Mouse (Mus musculus): Measurements from ENCODE around the gene Gulp1. TPM values are rescaled to one million over a fixed set of nuclear protein-coding genes. Genes with fewer than 3 reads are reported as not detected.

Gene Gulp1
- polyA plus RNA-seq, 1 experiment: 0.97 TPM

DNA sequence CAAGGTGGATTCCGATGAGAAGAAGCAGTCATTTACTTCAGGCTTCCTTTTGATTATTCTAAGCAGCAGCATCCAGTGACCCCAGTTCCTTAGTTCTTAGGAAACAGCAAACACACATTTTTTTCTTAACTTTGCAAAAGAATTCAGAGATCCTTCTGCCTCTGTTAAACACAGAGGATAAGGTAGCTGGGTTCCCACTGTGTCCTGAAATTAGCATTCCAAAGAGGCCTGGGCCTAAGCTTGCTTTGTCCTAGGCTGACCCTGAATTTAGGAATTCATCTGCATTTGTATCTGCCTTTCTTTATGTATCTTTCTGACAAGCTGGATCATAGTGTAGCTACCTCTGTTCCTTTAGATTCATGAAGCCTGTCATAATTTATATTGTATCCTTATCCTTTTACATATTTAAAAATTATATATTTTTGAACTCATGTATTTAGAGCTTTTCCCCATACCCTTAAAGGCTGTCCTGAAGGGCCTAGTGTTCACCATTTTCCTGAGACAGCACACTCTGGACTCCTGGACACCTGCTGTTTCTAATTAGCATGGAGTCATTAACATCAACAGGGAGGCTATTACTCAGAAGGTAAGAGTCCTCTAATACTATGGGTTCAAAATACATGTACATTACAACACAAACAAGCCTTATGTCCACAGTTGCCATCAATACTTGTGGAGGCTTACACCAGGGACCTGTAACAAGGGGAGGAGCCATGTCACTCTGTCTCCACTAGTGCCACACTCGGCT is 62.2 kb downstream of the Gulp1 start:
- DNase-seq: no peak
- H3K36me3 ChIP-seq (ENCODE audit: control insufficient read depth, insufficient read depth, low read length): no peaks in the 10 kb centered on the region
- H3K4me3 ChIP-seq (ENCODE audit: control insufficient read depth, insufficient read depth, low read length): no peak overlapping the region
- H3K4me1 ChIP-seq (replicated peaks; ENCODE audit: control insufficient read depth, insufficient read depth, low read length): no peaks in the 10 kb centered on the region
- TF ChIP-seq CTCF (IDR thresholded peaks at IDR 0.05; ENCODE audit: borderline replicate concordance, control insufficient read depth, extremely low read depth, insufficient read depth, low read length, poor library complexity) (no peak), POLR2A (IDR thresholded peaks at IDR 0.05; ENCODE audit: control insufficient read depth, extremely low read depth, insufficient read depth, low read length, poor library complexity) (no peak)
- 82% methylated on average over 2 of the region's 2 CpGs for WGBS
- no peak overlapping the region for H3K27ac ChIP-seq (ENCODE audit: control insufficient read depth, insufficient read depth, low read length)
- no peaks in the 10 kb centered on the region for H3K27me3 ChIP-seq (ENCODE audit: control insufficient read depth, insufficient read depth, low read length)

DNA sequence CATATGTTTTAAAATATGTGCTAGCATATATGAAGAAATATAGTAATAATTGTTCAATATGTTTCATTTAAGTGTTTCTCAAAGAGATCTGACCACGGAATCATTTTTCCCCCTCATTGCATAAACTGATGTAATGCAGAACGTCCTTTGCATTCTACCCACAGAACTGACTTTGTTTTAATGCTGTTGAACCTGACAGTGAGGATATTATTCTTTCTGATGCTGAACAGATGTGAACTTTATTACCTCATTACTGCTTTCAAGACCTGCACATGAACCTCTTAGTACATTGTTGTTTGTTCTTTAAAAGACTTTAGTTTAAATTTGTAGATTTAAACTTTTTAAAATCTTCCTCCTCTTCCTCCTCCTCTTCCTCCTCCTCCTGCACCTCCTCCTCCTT is 67.4 kb downstream of the Gulp1 start:
- TF ChIP-seq POLR2A (IDR thresholded peaks at IDR 0.05; ENCODE audit: control insufficient read depth, extremely low read depth, insufficient read depth, low read length, poor library complexity): no peak
- no peak for TF ChIP-seq CTCF (IDR thresholded peaks at IDR 0.05; ENCODE audit: borderline replicate concordance, control insufficient read depth, extremely low read depth, insufficient read depth, low read length, poor library complexity)
- Histone ChIP-seq H3K4me3 (ENCODE audit: control insufficient read depth, insufficient read depth, low read length) (no peak overlapping the region), H3K27ac (ENCODE audit: control insufficient read depth, insufficient read depth, low read length) (no peak overlapping the region), H3K27me3 (ENCODE audit: control insufficient read depth, insufficient read depth, low read length) (no peaks in the 10 kb centered on the region), H3K4me1 (replicated peaks; ENCODE audit: control insufficient read depth, insufficient read depth, low read length) (no peaks in the 10 kb centered on the region), H3K36me3 (ENCODE audit: control insufficient read depth, insufficient read depth, low read length) (no peaks in the 10 kb centered on the region)
- WGBS: 84% methylated on average over 2 of the region's 2 CpGs
- no peak for DNase-seq

DNA sequence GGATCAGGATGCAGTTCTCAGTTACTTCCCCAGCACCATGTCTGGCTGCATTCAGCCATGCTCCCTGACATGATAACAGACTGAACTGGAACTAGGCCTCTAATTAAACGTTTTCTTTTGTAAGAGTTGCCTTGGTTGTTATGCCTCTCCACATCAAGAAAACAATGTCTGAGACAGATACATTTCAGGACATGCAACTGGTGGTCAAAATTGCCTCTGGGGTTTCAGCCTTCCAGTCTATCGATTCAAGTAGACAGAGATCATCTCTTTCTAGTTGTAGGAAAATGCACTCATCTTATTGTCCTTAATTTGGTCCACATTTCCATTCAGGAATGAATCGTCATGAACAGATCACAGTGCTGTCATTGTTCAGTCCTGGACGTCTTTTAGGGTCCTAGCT is 83.2 kb downstream of the Gulp1 start:
- Histone ChIP-seq H3K4me1 (replicated peaks; ENCODE audit: control insufficient read depth, insufficient read depth, low read length) (no peaks in the 10 kb centered on the region), H3K4me3 (ENCODE audit: control insufficient read depth, insufficient read depth, low read length) (no peak overlapping the region), H3K27ac (ENCODE audit: control insufficient read depth, insufficient read depth, low read length) (no peak overlapping the region), H3K36me3 (ENCODE audit: control insufficient read depth, insufficient read depth, low read length) (no peaks in the 10 kb centered on the region), H3K27me3 (ENCODE audit: control insufficient read depth, insufficient read depth, low read length) (no peaks in the 10 kb centered on the region)
- DNase-seq: no peak
- WGBS: 76% methylated on average over 4 of the region's 4 CpGs
- no peak for TF ChIP-seq CTCF (IDR thresholded peaks at IDR 0.05; ENCODE audit: borderline replicate concordance, control insufficient read depth, extremely low read depth, insufficient read depth, low read length, poor library complexity)
- no peak for TF ChIP-seq POLR2A (IDR thresholded peaks at IDR 0.05; ENCODE audit: control insufficient read depth, extremely low read depth, insufficient read depth, low read length, poor library complexity)

DNA sequence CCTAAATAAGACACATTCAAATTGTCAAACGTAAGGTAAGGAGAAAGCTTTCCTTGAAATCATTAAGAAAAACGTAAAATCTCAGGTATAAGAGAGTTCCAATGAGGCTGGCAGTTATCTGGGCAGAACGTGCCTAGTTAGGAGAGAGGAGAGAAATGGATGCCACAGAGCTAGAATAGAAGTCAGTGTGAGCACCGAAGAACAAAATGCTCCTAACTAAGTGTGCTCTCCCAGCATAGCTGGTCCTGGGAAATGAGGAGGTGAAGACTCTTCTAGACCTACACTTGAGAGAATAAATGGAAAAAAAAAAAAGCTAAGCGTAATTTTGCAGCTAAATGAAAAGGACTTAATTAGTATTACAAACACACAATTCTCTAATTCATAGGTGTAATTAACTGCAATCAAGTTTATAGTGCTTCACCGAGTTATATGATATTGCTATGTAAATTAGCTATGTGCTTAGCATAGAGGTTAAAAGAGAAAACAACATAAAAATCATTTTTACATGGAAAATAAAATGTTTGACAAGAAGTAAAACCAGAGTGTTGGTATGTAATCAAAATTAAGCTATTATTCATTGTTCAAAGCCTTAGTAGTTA is 94.5 kb downstream of the Gulp1 start:
- TF ChIP-seq POLR2A (IDR thresholded peaks at IDR 0.05; ENCODE audit: control insufficient read depth, extremely low read depth, insufficient read depth, low read length, poor library complexity): no peak
- no peak for TF ChIP-seq CTCF (IDR thresholded peaks at IDR 0.05; ENCODE audit: borderline replicate concordance, control insufficient read depth, extremely low read depth, insufficient read depth, low read length, poor library complexity)
- Histone ChIP-seq H3K27me3 (ENCODE audit: control insufficient read depth, insufficient read depth, low read length) (no peaks in the 10 kb centered on the region), H3K4me3 (ENCODE audit: control insufficient read depth, insufficient read depth, low read length) (no peak overlapping the region), H3K27ac (ENCODE audit: control insufficient read depth, insufficient read depth, low read length) (no peak overlapping the region), H3K36me3 (ENCODE audit: control insufficient read depth, insufficient read depth, low read length) (no peaks in the 10 kb centered on the region), H3K4me1 (replicated peaks; ENCODE audit: control insufficient read depth, insufficient read depth, low read length) (no peaks in the 10 kb centered on the region)
- DNase-seq: no peak
- WGBS: 91% methylated on average over 6 of the region's 6 CpGs

DNA sequence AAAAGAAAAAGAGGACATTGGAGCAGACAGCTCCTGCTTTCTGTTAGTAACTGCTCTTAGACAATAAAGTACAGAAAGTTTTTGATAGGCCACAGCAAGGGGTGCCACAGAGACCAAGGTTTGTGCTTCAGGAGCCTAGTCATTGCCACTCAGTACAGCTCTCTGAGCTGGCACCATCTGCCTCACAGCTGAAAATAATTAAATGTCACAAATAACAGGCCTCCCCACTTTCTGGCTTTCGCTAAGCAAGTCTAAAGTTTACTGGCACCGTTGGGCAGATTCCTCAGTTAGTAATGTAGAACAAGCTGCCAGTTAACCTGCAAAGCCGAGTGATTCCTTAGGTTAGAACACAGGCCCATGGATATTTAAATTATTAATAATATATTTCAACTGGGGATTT is 127.7 kb downstream of the Gulp1 start:
- H3K36me3 ChIP-seq (ENCODE audit: control insufficient read depth, insufficient read depth, low read length): no peaks in the 10 kb centered on the region
- no peaks in the 10 kb centered on the region for H3K27me3 ChIP-seq (ENCODE audit: control insufficient read depth, insufficient read depth, low read length)
- WGBS: 86% methylated on average over 3 of the region's 3 CpGs
- no peak overlapping the region for H3K4me3 ChIP-seq (ENCODE audit: control insufficient read depth, insufficient read depth, low read length)
- H3K27ac ChIP-seq (ENCODE audit: control insufficient read depth, insufficient read depth, low read length): no peak overlapping the region
- no peaks in the 10 kb centered on the region for H3K4me1 ChIP-seq (replicated peaks; ENCODE audit: control insufficient read depth, insufficient read depth, low read length)
- no peak for DNase-seq
- TF ChIP-seq POLR2A (IDR thresholded peaks at IDR 0.05; ENCODE audit: control insufficient read depth, extremely low read depth, insufficient read depth, low read length, poor library complexity): no peak
- TF ChIP-seq CTCF (IDR thresholded peaks at IDR 0.05; ENCODE audit: borderline replicate concordance, control insufficient read depth, extremely low read depth, insufficient read depth, low read length, poor library complexity): no peak

DNA sequence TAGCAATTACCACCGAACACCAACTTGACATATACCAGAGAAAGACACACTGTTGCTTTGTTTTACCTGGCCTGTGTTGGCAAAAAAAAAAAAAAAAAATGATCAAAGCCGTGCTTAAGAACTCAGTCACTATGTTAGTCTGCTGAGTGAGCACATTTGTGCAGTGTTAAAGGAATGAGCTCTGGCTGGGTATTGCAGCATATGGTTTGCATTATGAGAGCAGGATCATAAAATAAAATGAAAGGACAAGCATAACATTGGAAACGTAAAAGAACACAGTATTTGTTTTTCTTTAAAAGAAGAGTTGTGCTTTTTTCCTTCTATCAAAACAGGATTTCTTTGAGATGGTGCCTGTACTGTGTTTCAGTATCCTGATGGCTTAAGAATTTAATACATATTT is 128.1 kb downstream of the Gulp1 start:
- no peak for DNase-seq
- Histone ChIP-seq H3K27ac (ENCODE audit: control insufficient read depth, insufficient read depth, low read length) (no peak overlapping the region), H3K4me1 (replicated peaks; ENCODE audit: control insufficient read depth, insufficient read depth, low read length) (no peaks in the 10 kb centered on the region), H3K4me3 (ENCODE audit: control insufficient read depth, insufficient read depth, low read length) (no peak overlapping the region), H3K27me3 (ENCODE audit: control insufficient read depth, insufficient read depth, low read length) (no peaks in the 10 kb centered on the region), H3K36me3 (ENCODE audit: control insufficient read depth, insufficient read depth, low read length) (no peaks in the 10 kb centered on the region)
- 90% methylated on average over 3 of the region's 3 CpGs for WGBS
- TF ChIP-seq CTCF (IDR thresholded peaks at IDR 0.05; ENCODE audit: borderline replicate concordance, control insufficient read depth, extremely low read depth, insufficient read depth, low read length, poor library complexity) (no peak), POLR2A (IDR thresholded peaks at IDR 0.05; ENCODE audit: control insufficient read depth, extremely low read depth, insufficient read depth, low read length, poor library complexity) (no peak)
